Mouse (Mus musculus): ENCODE measurements around the gene Tubgcp6.

- TF ChIP-seq CTCF (IDR thresholded peaks at IDR 0.05; ENCODE audit: low read depth) (no peak), EP300 (IDR thresholded peaks at IDR 0.05; ENCODE audit: low read depth) (no peak)
These were observed 62.8 kb downstream of the Tubgcp6 start for GRCm38 (mm10) chr15:89060032-89060681.

Data from liver, embryonic 14.5 days (tissue).